Mouse (Mus musculus) forebrain, embryonic 10.5 days (tissue): Measurements from ENCODE around the gene Phactr1. TPM values are rescaled to one million over a fixed set of nuclear protein-coding genes. Genes with fewer than 3 reads are reported as not detected.

Experiments used
- DNase-seq: peaks from one replicate; pipeline ENCODE4 v3.0.0-alpha.2; 2017; ENCODE audit warnings: low spot score; ENCODE audit errors: extremely low spot score
- H3K27ac ChIP-seq: fragments of 300-500 bp; sonication (generic); 2 replicates; pipeline ENCODE4 v1.5.1; 2016; ENCODE audit warnings: mild to moderate bottlenecking
- H3K27me3 ChIP-seq: fragments of 300-500 bp; sonication (generic); 2 replicates; pipeline ENCODE4 v1.6.1; 2016; ENCODE audit warnings: mild to moderate bottlenecking; ENCODE audit not compliant: poor library complexity, severe bottlenecking
- H3K36me3 ChIP-seq: fragments of 300-500 bp; sonication (generic); replicated peaks from 2 replicates; pipeline ENCODE4 v1.6.1; 2016; ENCODE audit warnings: mild to moderate bottlenecking, moderate library complexity
- H3K4me1 ChIP-seq: fragments of 300-500 bp; sonication (generic); 2 replicates; pipeline ENCODE4 v1.6.1; 2016
- H3K4me3 ChIP-seq: fragments of 300-500 bp; sonication (generic); 2 replicates; pipeline ENCODE4 v1.5.1; 2016; ENCODE audit warnings: mild to moderate bottlenecking, moderate library complexity
- H3K9me3 ChIP-seq: fragments of 300-500 bp; sonication (generic); 2 replicates; pipeline ENCODE4 v1.6.1; 2016; ENCODE audit warnings: mild to moderate bottlenecking, moderate library complexity
- WGBS: fragments of 180-500 bp; shearing (Covaris S2); methylation state at CpG from one replicate; pipeline ENCODE4 v1.1.7; 2016; 5-methylcytosine and 5-hydroxymethylcytosine counted together
- polyA plus RNA-seq: library from polyadenylated mRNA; unstranded; fragments of >200 nt; fragmentation: Nextera tagmentation; extraction: Ambion mirVana; gene quantifications from 2 replicates; pipeline ENCODE4 v1.2.1, GENCODE M21; 2016

Phactr1 gene
- polyA plus RNA-seq, 1 experiment from 2014 or later: 5.5 TPM

DNA sequence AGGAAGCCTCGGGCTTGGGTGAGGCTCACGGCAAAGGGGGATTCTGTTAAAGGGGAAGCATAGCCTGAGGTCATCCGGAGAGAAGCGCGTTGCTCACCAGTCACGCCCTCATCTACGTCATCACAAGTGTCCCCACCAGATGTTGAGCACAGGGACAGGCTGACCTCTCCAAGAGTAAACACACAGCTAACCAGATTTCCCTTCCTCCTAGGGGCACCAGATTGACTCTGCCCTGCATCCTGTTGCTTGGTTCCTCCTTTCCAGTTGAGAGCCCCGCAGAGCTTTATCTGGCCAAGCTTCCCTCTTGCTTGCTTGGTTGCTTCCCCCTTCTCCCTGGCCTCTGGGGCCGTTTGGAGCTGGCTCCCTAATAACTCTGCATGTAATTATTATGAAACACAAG, 148.6 kb downstream of the Phactr1 start:
- Histone ChIP-seq H3K27me3 (no peaks in the 10 kb centered on the region), H3K36me3 (no peaks in the 10 kb centered on the region), H3K4me3 (no peak overlapping the region), H3K9me3 (0 out of 2 replicates have a peak, but pooled peaks cover 3% of the 10 kb centered on the region), H3K4me1 (peaks cover 19% of the 10 kb centered on the region), H3K27ac (peak overlapping the region; percentile 69)
- DNase-seq: no peak
- WGBS: 48% methylated on average over 9 of the region's 9 CpGs

- H3K4me1 ChIP-seq: peaks cover 13% of the 10 kb centered on the region
- no peak for DNase-seq
- WGBS: 63% methylated on average over 2 of the region's 2 CpGs
Measured at GRCm38 (mm10) chr13:42835441-42835840, 155.0 kb downstream of the Phactr1 start.

DNA sequence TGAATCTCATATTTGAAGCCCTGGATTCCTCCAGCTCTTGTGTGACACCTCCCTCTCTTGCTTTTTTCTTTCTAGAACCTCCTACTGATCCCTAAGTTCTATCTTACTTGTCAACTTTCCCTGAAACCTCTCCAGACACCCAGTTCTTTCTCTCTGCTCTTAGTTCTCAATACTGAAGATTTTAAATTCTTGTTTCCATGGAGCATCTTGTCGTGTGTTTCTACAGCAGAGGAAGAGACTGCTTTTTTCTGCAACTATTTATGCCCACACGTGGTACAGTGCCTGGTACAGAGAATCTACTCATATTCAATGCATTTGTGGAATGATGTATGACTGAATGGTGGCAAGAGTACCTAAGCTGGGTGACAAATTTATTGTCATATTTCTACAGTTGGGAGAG, 158.9 kb downstream of the Phactr1 start:
- Histone ChIP-seq H3K27ac (no peak overlapping the region), H3K36me3 (no peaks in the 10 kb centered on the region), H3K27me3 (no peaks in the 10 kb centered on the region), H3K4me1 (peaks cover 13% of the 10 kb centered on the region), H3K9me3 (no peaks in the 10 kb centered on the region), H3K4me3 (no peak overlapping the region)
- WGBS: 88% methylated on average over 2 of the region's 2 CpGs
- DNase-seq: no peak

More at GRCm38 (mm10) chr13:42835441-42835840, 155.0 kb downstream of the Phactr1 start:
- H3K27ac ChIP-seq: no peak overlapping the region
- no peaks in the 10 kb centered on the region for H3K36me3 ChIP-seq
- no peaks in the 10 kb centered on the region for H3K9me3 ChIP-seq
- H3K27me3 ChIP-seq: no peaks in the 10 kb centered on the region
- no peak overlapping the region for H3K4me3 ChIP-seq

DNA sequence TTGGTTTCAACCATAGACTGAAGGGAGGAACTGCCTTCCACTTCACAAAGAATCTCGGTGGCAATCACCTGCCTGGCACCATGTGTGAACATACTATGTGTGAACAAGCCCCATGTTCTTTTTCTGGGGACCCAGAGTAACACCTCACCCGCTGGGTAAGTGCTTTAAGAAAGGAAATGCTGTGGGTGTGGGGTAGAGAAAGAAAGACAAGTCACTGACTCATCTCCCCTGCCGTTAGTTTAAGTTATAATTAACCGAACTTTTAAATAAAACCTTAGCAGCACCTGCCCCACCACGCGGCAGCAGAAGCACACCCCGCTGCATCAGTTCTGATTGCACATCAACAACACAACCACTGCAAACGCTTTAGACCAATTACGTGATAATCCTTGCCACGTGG, 171.7 kb downstream of the Phactr1 start:
- H3K36me3 ChIP-seq: no peaks in the 10 kb centered on the region
- H3K4me1 ChIP-seq: peaks cover 37% of the 10 kb centered on the region
- no peaks in the 10 kb centered on the region for H3K27me3 ChIP-seq
- no peaks in the 10 kb centered on the region for H3K9me3 ChIP-seq
- H3K4me3 ChIP-seq: no peak overlapping the region
- WGBS: 82% methylated on average over 10 of the region's 10 CpGs
- no peak for DNase-seq
- H3K27ac ChIP-seq: no peak overlapping the region; the same call in 1 of the 2 replicates

- no peaks in the 10 kb centered on the region for H3K9me3 ChIP-seq
- peak overlapping the region; percentile 71; the same call in 1 of the 2 replicates for H3K27ac ChIP-seq
- 9% methylated on average over 11 of the region's 11 CpGs for whole genome bisulfite sequencing
- no peaks in the 10 kb centered on the region for H3K36me3 ChIP-seq
- H3K27me3 ChIP-seq: no peaks in the 10 kb centered on the region
- peak; percentile 41 for DNase-seq
- peaks cover 37% of the 10 kb centered on the region for H3K4me1 ChIP-seq
- peak overlapping the region; percentile 18; the same call in 1 of the 2 replicates for H3K4me3 ChIP-seq
Measured at GRCm38 (mm10) chr13:42853900-42854595, 173.6 kb downstream of the Phactr1 start.

GRCm38 (mm10) chr13:42866162-42866941, 185.9 kb downstream of the Phactr1 start:
- Histone ChIP-seq H3K36me3 (no peaks in the 10 kb centered on the region), H3K4me3 (peak overlapping the region; percentile 50), H3K9me3 (no peaks in the 10 kb centered on the region), H3K27ac (peak overlapping the region; percentile 78), H3K4me1 (peaks cover 29% of the 10 kb centered on the region), H3K27me3 (peaks cover 31% of the 10 kb centered on the region)
- 3% methylated on average over 21 of the region's 21 CpGs for WGBS
- peak; percentile 30 for DNase-seq

GRCm38 (mm10) chr13:42867026-42867425, 186.6 kb downstream of the Phactr1 start:
- WGBS: 39% methylated on average over 6 of the region's 6 CpGs
- Histone ChIP-seq H3K4me3 (0 out of 2 replicates have a peak overlapping the region, but pooled peaks have one; percentile 50), H3K27ac (no peak overlapping the region), H3K4me1 (peaks cover 29% of the 10 kb centered on the region), H3K9me3 (no peaks in the 10 kb centered on the region), H3K27me3 (peaks cover 31% of the 10 kb centered on the region), H3K36me3 (no peaks in the 10 kb centered on the region)
- DNase-seq: no peak

DNA sequence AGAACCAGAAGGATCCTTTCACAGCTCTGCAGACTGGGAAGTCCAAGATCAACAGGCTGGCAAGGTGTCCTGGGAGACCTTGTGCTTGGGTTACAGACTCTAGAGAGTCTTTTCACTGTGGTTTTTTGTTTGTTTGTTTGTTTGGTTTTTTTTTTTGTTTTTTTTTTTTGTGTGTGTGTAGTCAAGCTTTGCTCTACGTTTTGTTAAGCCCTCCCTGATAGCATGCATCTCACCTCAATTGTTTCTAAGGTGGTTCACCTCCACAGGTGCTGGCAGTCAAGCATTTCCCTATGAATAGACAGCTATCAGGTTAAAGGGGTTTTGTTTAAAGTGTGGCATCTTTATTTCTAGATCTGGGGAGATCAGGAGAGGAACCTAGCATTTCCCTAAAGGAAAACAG, 191.7 kb downstream of the Phactr1 start:
- 62% methylated on average over 1 of the region's 1 CpGs for WGBS
- no peak overlapping the region for H3K27ac ChIP-seq
- no peak overlapping the region for H3K4me3 ChIP-seq
- no peak for DNase-seq
- no peaks in the 10 kb centered on the region for H3K36me3 ChIP-seq
- peaks cover 12% of the 10 kb centered on the region for H3K27me3 ChIP-seq
- H3K9me3 ChIP-seq: no peaks in the 10 kb centered on the region
- H3K4me1 ChIP-seq: peaks cover 6% of the 10 kb centered on the region

- H3K27me3 ChIP-seq: no peaks in the 10 kb centered on the region
- no peak overlapping the region for H3K4me3 ChIP-seq
- no peaks in the 10 kb centered on the region for H3K4me1 ChIP-seq
- no peaks in the 10 kb centered on the region for H3K9me3 ChIP-seq
- H3K27ac ChIP-seq: no peak overlapping the region
- no peak for DNase-seq
- no peaks in the 10 kb centered on the region for H3K36me3 ChIP-seq
- 47% methylated on average over 2 of the region's 2 CpGs for WGBS
Measured at GRCm38 (mm10) chr13:42878346-42878745, 197.9 kb downstream of the Phactr1 start.

- no peaks in the 10 kb centered on the region for H3K27me3 ChIP-seq
- H3K27ac ChIP-seq: no peak overlapping the region
- no peaks in the 10 kb centered on the region for H3K9me3 ChIP-seq
- WGBS: 69% methylated on average over 14 of the region's 14 CpGs
- no peaks in the 10 kb centered on the region; the same call in 1 of the 2 replicates for H3K4me1 ChIP-seq
- DNase-seq: no peak
- H3K4me3 ChIP-seq: no peak overlapping the region
- H3K36me3 ChIP-seq: no peaks in the 10 kb centered on the region
Measured at GRCm38 (mm10) chr13:42884033-42884724, 203.8 kb downstream of the Phactr1 start.

DNA sequence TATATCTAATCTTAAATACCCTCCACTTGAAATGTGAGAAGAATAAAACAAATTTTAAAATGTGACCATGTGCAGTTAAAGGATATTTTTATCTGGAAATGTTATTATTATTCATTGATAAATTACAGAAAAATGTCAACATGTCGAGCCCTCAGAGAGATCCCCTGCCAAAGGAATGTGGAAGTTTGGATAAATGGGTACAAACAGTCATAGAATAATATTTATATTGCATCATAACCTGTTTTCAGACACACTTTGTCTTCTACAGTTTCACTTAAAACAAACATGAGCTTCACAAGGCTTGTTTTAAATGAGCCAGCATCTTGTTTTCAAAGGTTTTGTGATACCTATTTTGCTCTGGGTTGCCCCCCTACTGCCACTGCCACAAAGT, 204.3 kb downstream of the Phactr1 start:
- Histone ChIP-seq H3K4me1 (no peaks in the 10 kb centered on the region; the same call in 1 of the 2 replicates), H3K9me3 (no peaks in the 10 kb centered on the region), H3K36me3 (no peaks in the 10 kb centered on the region), H3K27me3 (no peaks in the 10 kb centered on the region), H3K4me3 (no peak overlapping the region), H3K27ac (no peak overlapping the region)
- DNase-seq: no peak
- WGBS: 77% methylated on average over 1 of the region's 1 CpGs

DNA sequence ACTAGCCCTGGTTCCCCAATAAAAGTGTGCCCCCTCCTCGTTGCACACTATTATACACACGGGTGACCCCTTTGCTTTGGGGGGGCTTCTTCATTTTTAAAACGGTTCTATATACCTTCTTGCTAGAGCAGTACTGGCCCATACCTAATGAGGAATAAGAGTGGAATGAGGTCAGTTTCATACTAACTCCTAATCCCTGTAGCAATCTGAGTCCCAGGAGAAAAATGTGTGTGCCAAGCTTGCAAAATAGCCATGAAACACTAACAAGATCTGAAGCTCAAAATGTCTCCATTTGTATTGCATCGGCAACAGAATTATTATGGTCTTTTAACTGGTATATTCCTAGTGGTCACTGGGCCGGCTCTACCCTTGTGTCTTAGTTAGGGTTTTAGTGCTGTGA, 207.3 kb downstream of the Phactr1 start:
- Histone ChIP-seq H3K4me3 (no peak overlapping the region), H3K4me1 (no peaks in the 10 kb centered on the region; the same call in 1 of the 2 replicates), H3K36me3 (no peaks in the 10 kb centered on the region), H3K27me3 (no peaks in the 10 kb centered on the region), H3K9me3 (no peaks in the 10 kb centered on the region), H3K27ac (no peak overlapping the region)
- DNase-seq: no peak
- 89% methylated on average over 5 of the region's 5 CpGs for WGBS
